Mouse (Mus musculus) lung, adult 2 months (tissue): ENCODE data around the gene Gm6377.

ENCODE experiments used
- CTCF ChIP-seq: fragments of 200-500 bp; IDR thresholded peaks from 2 replicates; pipeline ENCODE4 v1.5.1; 2011; ENCODE audit warnings: mild to moderate bottlenecking, low read length, control low read depth; ENCODE audit not compliant: insufficient read depth
- POLR2A ChIP-seq: fragments of 200-500 bp; IDR thresholded peaks from 2 replicates; pipeline ENCODE4 v1.6.1; 2011; ENCODE audit warnings: low read depth, mild to moderate bottlenecking, control low read depth, low read length, borderline replicate concordance; ENCODE audit errors: extremely low read depth

DNA sequence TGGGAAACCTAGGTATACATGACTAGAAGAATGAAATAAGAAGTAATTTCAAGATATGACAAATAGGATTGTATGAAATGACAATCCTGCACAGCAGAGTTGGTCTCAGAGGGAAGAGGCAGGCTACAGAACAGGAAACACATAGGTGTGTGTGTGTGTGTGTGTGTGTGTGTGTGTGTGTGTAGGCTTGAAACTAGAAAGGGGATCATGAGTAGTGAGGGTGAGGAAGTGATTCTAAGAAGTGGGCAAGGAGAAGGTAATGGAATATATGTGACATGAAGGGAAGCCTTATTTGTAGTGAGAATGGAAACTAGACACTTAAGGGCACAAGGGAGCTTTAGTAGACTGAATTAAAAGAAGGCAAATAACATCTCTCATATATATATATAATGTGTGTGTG, 11.3 kb downstream of the Gm6377 start:
- TF ChIP-seq CTCF (no peak), POLR2A (no peak)
